Mouse (Mus musculus): Measurements from ENCODE around the gene Meis1.

- TF ChIP-seq ZNF384 (IDR thresholded peaks at IDR 0.05; ENCODE audit: low read depth, low read length) (no peak), CHD2 (IDR thresholded peaks at IDR 0.05; ENCODE audit: low read depth, low read length) (no peak), HCFC1 (IDR thresholded peaks at IDR 0.05; ENCODE audit: borderline replicate concordance, insufficient read depth, low read length) (no peak)
Observed at GRCm38 (mm10) chr11:18885036-18885728, 133.6 kb downstream of the Meis1 start.

All from ES-E14 (cell line).